In the genomic region with DNA sequence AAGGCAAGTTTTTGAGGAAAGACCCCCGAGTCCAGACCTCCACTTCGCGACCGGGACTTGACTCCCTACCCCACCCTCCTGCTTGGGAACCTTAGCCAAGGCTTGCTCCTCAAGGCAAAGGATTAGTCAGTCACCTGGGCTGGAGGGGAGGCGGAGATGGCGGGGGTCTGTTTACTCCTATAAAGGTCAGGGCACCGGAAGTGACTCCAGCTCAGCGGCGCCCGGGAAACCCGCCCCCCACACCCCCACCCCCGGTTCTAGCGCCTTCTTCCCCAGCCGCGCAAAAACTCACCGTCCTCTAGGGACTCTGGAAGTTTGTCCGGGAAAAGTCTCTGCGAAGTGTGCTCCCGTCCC, we compare ENCODE assay signal across 8 mouse cellular contexts. TPM values are rescaled to one million over a fixed set of nuclear protein-coding genes. Genes with fewer than 3 reads are reported as not detected.
A peak's percentile ranks its signal among the peaks of the same experiment; 100 is the strongest.
DNase-seq lines count a peak whose midpoint lies in the region; ATAC-seq and TF ChIP-seq lines count a peak whose summit lies in the region.

No protein-coding gene starts in this region.

- no peaks in the 10 kb centered on the region for H3K36me3 ChIP-seq in liver, adult 2 months (ENCODE audit: control insufficient read depth, insufficient read depth, low read length)
- H3K36me3 ChIP-seq in embryonic facial prominence, embryonic 11.5 days (replicated peaks; ENCODE audit: control insufficient read depth, insufficient read depth, low read depth, low read length), result no peaks in the 10 kb centered on the region
- H3K36me3 ChIP-seq in intestine, embryonic 15.5 days, result no peaks in the 10 kb centered on the region
- no peaks in the 10 kb centered on the region for H3K36me3 ChIP-seq in neural tube, embryonic 14.5 days (ENCODE audit: control insufficient read depth, insufficient read depth, low read length)

- WGBS in liver, adult 2 months, result 7% methylated on average over 19 of the region's 19 CpGs
- under 1% methylated on average over 19 of the region's 19 CpGs for WGBS in embryonic facial prominence, embryonic 11.5 days
- WGBS in intestine, embryonic 15.5 days, result 3% methylated on average over 19 of the region's 19 CpGs
- WGBS in neural tube, embryonic 14.5 days, result under 1% methylated on average over 19 of the region's 19 CpGs

- DNase-seq in liver, adult 2 months (ENCODE audit: extremely low read depth, low read depth, low spot score), result no peak
- DNase-seq in liver, result no peak
- DNase-seq in embryonic facial prominence, embryonic 11.5 days (ENCODE audit: low spot score), result peak; percentile 43
- no peak for DNase-seq in cerebellum, postnatal 10 days
- DNase-seq in frontal cortex, adult 2 months (ENCODE audit: extremely low spot score in 1 of 2, low spot score in 1 of 2), result no peak
- DNase-seq in gastrocnemius, postnatal 25 days, result no peak

- no peak for TF ChIP-seq POLR2A in liver, adult 2 months (IDR thresholded peaks at IDR 0.05; ENCODE audit: extremely low read depth, insufficient read depth, low read length)

- H3K9me3 ChIP-seq in embryonic facial prominence, embryonic 11.5 days (replicated peaks; ENCODE audit: control insufficient read depth, low read length), result no peaks in the 10 kb centered on the region
- H3K9me3 ChIP-seq in intestine, embryonic 15.5 days, result no peaks in the 10 kb centered on the region
- H3K9me3 ChIP-seq in neural tube, embryonic 14.5 days (ENCODE audit: control insufficient read depth, low read length), result no peaks in the 10 kb centered on the region

- peak overlapping the region; percentile 98 for H3K4me2 ChIP-seq in embryonic facial prominence, embryonic 11.5 days (ENCODE audit: low read depth, low read length)
- H3K4me2 ChIP-seq in intestine, embryonic 15.5 days (replicated peaks), result peak overlapping the region; percentile 98
- peak overlapping the region; percentile 93 for H3K4me2 ChIP-seq in neural tube, embryonic 14.5 days (ENCODE audit: low read depth, low read length)

- no peaks in the 10 kb centered on the region for H3K27me3 ChIP-seq in liver, adult 2 months (ENCODE audit: control insufficient read depth, insufficient read depth, low read length)
- H3K27me3 ChIP-seq in embryonic facial prominence, embryonic 11.5 days (ENCODE audit: control insufficient read depth, insufficient read depth, low read length), result peaks cover 21% of the 10 kb centered on the region
- 0 out of 2 replicates have a peak, but pooled peaks cover 2% of the 10 kb centered on the region for H3K27me3 ChIP-seq in intestine, embryonic 15.5 days (replicated peaks)
- H3K27me3 ChIP-seq in neural tube, embryonic 14.5 days (ENCODE audit: control insufficient read depth, insufficient read depth, low read length), result peaks cover 19% of the 10 kb centered on the region

- H3K27ac ChIP-seq in liver, adult 2 months (replicated peaks; ENCODE audit: insufficient read depth, low read depth, low read length), result no peak overlapping the region
- H3K27ac ChIP-seq in embryonic facial prominence, embryonic 11.5 days (replicated peaks; ENCODE audit: low read depth, low read length), result no peak overlapping the region
- 0 out of 2 replicates have a peak overlapping the region, but pooled peaks have one; percentile 19 for H3K27ac ChIP-seq in intestine, embryonic 15.5 days
- H3K27ac ChIP-seq in neural tube, embryonic 14.5 days (ENCODE audit: low read depth, low read length), result no peak overlapping the region

- peak overlapping the region; percentile 86 for H3K9ac ChIP-seq in liver, adult 2 months (ENCODE audit: low read depth, low read length)
- peak overlapping the region; percentile 67 for H3K9ac ChIP-seq in embryonic facial prominence, embryonic 11.5 days (replicated peaks; ENCODE audit: low read length)
- peak overlapping the region; percentile 62 for H3K9ac ChIP-seq in intestine, embryonic 15.5 days
- peak overlapping the region; percentile 44; the same call in 1 of the 2 replicates for H3K9ac ChIP-seq in neural tube, embryonic 14.5 days (replicated peaks; ENCODE audit: low read depth, low read length)

- peaks cover 9% of the 10 kb centered on the region for H3K4me1 ChIP-seq in liver, adult 2 months (ENCODE audit: control insufficient read depth, insufficient read depth, low read length)
- H3K4me1 ChIP-seq in embryonic facial prominence, embryonic 11.5 days (ENCODE audit: control insufficient read depth, insufficient read depth, low read length), result peaks cover 13% of the 10 kb centered on the region
- peaks cover 20% of the 10 kb centered on the region for H3K4me1 ChIP-seq in intestine, embryonic 15.5 days (replicated peaks)
- peaks cover 11% of the 10 kb centered on the region; the same call in 1 of the 2 replicates for H3K4me1 ChIP-seq in neural tube, embryonic 14.5 days (ENCODE audit: control insufficient read depth, insufficient read depth, low read length)

- TF ChIP-seq CTCF in liver, adult 2 months (IDR thresholded peaks at IDR 0.05; ENCODE audit: low read depth, low read length), result no peak

- no peaks in the 10 kb centered on the region for H3K79me2 ChIP-seq in liver, adult 2 months (ENCODE audit: control insufficient read depth, insufficient read depth, low read length)

- peak overlapping the region; percentile 87 for H3K4me3 ChIP-seq in liver, adult 2 months (ENCODE audit: insufficient read depth, low read depth, low read length)
- H3K4me3 ChIP-seq in embryonic facial prominence, embryonic 11.5 days (ENCODE audit: low read depth, low read length), result peak overlapping the region; percentile 64
- H3K4me3 ChIP-seq in intestine, embryonic 15.5 days (replicated peaks), result peak overlapping the region; percentile 74
- H3K4me3 ChIP-seq in neural tube, embryonic 14.5 days (ENCODE audit: low read depth, low read length), result peak overlapping the region; percentile 59

- ATAC-seq in embryonic facial prominence, embryonic 11.5 days (replicated peaks; ENCODE audit: insufficient number of reproducible peaks, low FRiP score, low TSS enrichment, low read depth), result no peak
- no peak; the same call in 1 of the 2 replicates for ATAC-seq in intestine, embryonic 15.5 days
- no peak for ATAC-seq in neural tube, embryonic 14.5 days (ENCODE audit: low read depth)

RNA-seq across cellular contexts. Expression of a gene that starts 0.4 kb away (rescaled TPM):
- 1.1 and 1.2 TPM in 2 replicates for total RNA-seq in liver, adult 2 months (2014; rRNA removed)
- 5.7 and 7.5 TPM in 2 replicates for polyA plus RNA-seq in liver, adult 2 months (2012; rRNA removed)
- 9.2 and 9.8 TPM in 2 replicates for polyA plus RNA-seq in embryonic facial prominence, embryonic 11.5 days (2014; fragmentation: Nextera tagmentation; extraction: Ambion mirVana)
- polyA plus RNA-seq in intestine, embryonic 15.5 days (2015; fragmentation: Nextera tagmentation; extraction: Ambion mirVana), result 6.9 and 8.2 TPM in 2 replicates
- polyA plus RNA-seq in neural tube, embryonic 14.5 days (2014; fragmentation: Nextera tagmentation; extraction: Ambion mirVana), result 3.5 and 7.0 TPM in 2 replicates
- polyA plus RNA-seq in frontal cortex, adult 2 months (2012; rRNA removed), result 8.5 and 9.1 TPM in 2 replicates
- total RNA-seq in gastrocnemius, postnatal 25 days (2021), result 1 to 10 TPM in 1 of 2 experiments, under 1 TPM in 1; 0.36 to 1.0 TPM

RNA-seq across cellular contexts. Expression of a gene that starts 50.6 kb away (rescaled TPM):
- total RNA-seq in liver, adult 2 months (2014; rRNA removed), result 257 and 318 TPM in 2 replicates
- 26.0 and 37.2 TPM in 2 replicates for polyA plus RNA-seq in liver, adult 2 months (2012; rRNA removed)
- polyA plus RNA-seq in embryonic facial prominence, embryonic 11.5 days (2014; fragmentation: Nextera tagmentation; extraction: Ambion mirVana), result 1,096 and 1,177 TPM in 2 replicates
- 720 and 848 TPM in 2 replicates for polyA plus RNA-seq in intestine, embryonic 15.5 days (2015; fragmentation: Nextera tagmentation; extraction: Ambion mirVana)
- polyA plus RNA-seq in neural tube, embryonic 14.5 days (2014; fragmentation: Nextera tagmentation; extraction: Ambion mirVana), result 1,044 and 1,145 TPM in 2 replicates
- 335 and 372 TPM in 2 replicates for polyA plus RNA-seq in frontal cortex, adult 2 months (2012; rRNA removed)
- 100 to 1,000 TPM; 255 to 270 TPM for total RNA-seq in gastrocnemius, postnatal 25 days (2021)
